Mouse (Mus musculus): ENCODE data around the gene Lrrc8d. TPM values are rescaled to one million over a fixed set of nuclear protein-coding genes. Genes with fewer than 3 reads are reported as not detected.

Gene Lrrc8d
- polyA plus RNA-seq, 1 experiment from 2014 or later, result 24.7 TPM

- Histone ChIP-seq H3K27ac (ENCODE audit: low read depth, low read length) (no peak overlapping the region), H3K4me3 (ENCODE audit: low read depth, low read length) (no peak overlapping the region), H3K4me2 (replicated peaks; ENCODE audit: low read depth, low read length) (no peak overlapping the region), H3K9ac (ENCODE audit: low read depth, low read length) (no peak overlapping the region), H3K9me3 (ENCODE audit: control insufficient read depth, low read length) (no peaks in the 10 kb centered on the region), H3K27me3 (ENCODE audit: control insufficient read depth, insufficient read depth, low read length) (no peaks in the 10 kb centered on the region), H3K36me3 (ENCODE audit: control insufficient read depth, insufficient read depth, low read length) (no peaks in the 10 kb centered on the region), H3K4me1 (replicated peaks; ENCODE audit: control insufficient read depth, insufficient read depth, low read length) (peaks cover 6% of the 10 kb centered on the region; the same call in 1 of the 2 replicates)
- no peak for DNase-seq (ENCODE audit: low spot score)
- no peak for ATAC-seq (ENCODE audit: low FRiP score)
- 80% methylated on average over 6 of the region's 6 CpGs for WGBS
These were observed 121.6 kb downstream of the Lrrc8d start for GRCm38 (mm10) chr5:105821390-105821789.

DNA sequence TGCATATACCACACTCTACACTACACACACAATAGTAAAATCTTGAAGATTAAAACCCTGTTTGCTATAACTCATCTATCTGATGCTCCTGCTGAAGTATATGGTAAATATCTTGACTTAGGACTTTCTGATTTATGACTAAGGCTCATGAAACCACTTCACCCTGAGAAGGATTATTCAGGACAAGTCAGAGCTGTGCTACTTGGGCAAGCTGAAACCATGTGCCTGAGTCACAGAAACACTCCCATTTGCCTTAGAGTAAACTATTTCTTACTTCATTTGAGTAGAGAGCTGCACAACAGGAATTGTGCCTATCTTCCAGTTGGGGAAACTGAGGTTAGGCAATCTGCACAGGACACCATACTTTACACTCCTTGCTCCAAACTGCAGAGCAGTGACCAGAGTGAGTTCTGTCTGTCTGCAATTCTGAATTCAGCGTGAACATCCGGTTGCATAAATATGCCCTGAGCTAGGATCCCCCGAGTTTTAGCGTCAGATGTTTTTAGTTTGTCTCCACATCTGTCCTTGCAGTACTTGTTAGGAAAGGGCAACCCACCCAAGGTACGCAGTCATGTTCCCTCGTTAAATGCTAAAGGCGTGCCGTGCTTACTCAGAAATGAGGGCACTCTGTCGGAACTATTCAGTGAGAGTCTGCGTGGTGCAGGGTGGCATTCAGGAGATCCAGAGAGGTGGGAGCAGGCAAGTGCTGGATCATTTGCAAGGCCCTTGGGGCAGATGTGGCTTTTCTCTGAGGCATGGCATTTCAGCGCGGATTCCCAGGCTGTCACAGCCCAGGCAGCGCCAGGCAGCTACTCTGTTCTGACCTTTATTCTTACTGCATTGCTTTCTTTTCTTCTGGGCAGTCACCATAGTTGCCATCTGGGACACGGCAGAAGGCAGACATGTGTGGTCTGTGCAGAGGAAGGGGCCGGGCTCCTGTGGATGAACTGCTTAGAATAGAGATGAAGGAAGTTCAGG, 123.0 kb downstream of the Lrrc8d start:
- 0 out of 2 replicates have a peak overlapping the region, but pooled peaks have one; percentile 11 for H3K9ac ChIP-seq (ENCODE audit: low read depth, low read length)
- no peak overlapping the region for H3K4me2 ChIP-seq (replicated peaks; ENCODE audit: low read depth, low read length)
- H3K4me3 ChIP-seq (ENCODE audit: low read depth, low read length), result no peak overlapping the region
- DNase-seq (ENCODE audit: low spot score) (peak; percentile 37), ATAC-seq (ENCODE audit: low FRiP score) (peak; percentile 67)
- WGBS, result 56% methylated on average over 15 of the region's 15 CpGs
- H3K9me3 ChIP-seq (ENCODE audit: control insufficient read depth, low read length), result no peaks in the 10 kb centered on the region
- no peak overlapping the region for H3K27ac ChIP-seq (ENCODE audit: low read depth, low read length)
- no peaks in the 10 kb centered on the region for H3K36me3 ChIP-seq (ENCODE audit: control insufficient read depth, insufficient read depth, low read length)
- H3K27me3 ChIP-seq (ENCODE audit: control insufficient read depth, insufficient read depth, low read length), result no peaks in the 10 kb centered on the region
- H3K4me1 ChIP-seq (replicated peaks; ENCODE audit: control insufficient read depth, insufficient read depth, low read length), result peaks cover 6% of the 10 kb centered on the region; the same call in 1 of the 2 replicates

DNA sequence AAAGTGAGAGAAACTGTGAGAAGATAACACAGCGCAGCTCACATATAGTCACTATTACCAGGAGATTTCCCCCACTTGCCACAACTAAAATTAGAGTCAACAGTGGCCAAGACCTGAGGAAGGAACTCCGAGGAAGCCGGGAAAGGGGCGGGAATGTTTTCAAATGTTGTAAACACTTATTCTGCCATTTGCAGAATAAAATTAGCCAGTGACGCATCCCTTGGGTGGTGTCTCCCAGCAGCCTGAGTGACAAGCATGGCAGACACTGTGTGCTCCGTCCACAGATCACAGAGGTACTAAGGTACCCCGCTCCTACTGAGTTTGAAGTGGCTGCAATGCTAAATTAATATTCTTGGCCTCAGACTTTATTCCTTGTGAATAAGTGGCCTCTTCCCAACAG, 124.5 kb downstream of the Lrrc8d start:
- Histone ChIP-seq H3K27ac (ENCODE audit: low read depth, low read length) (no peak overlapping the region), H3K27me3 (ENCODE audit: control insufficient read depth, insufficient read depth, low read length) (no peaks in the 10 kb centered on the region), H3K36me3 (ENCODE audit: control insufficient read depth, insufficient read depth, low read length) (no peaks in the 10 kb centered on the region), H3K9ac (ENCODE audit: low read depth, low read length) (no peak overlapping the region), H3K4me1 (replicated peaks; ENCODE audit: control insufficient read depth, insufficient read depth, low read length) (no peaks in the 10 kb centered on the region), H3K9me3 (ENCODE audit: control insufficient read depth, low read length) (no peaks in the 10 kb centered on the region), H3K4me2 (replicated peaks; ENCODE audit: low read depth, low read length) (no peak overlapping the region), H3K4me3 (ENCODE audit: low read depth, low read length) (no peak overlapping the region)
- no peak for DNase-seq (ENCODE audit: low spot score)
- 88% methylated on average over 7 of the region's 7 CpGs for WGBS
- ATAC-seq (ENCODE audit: low FRiP score), result no peak

DNA sequence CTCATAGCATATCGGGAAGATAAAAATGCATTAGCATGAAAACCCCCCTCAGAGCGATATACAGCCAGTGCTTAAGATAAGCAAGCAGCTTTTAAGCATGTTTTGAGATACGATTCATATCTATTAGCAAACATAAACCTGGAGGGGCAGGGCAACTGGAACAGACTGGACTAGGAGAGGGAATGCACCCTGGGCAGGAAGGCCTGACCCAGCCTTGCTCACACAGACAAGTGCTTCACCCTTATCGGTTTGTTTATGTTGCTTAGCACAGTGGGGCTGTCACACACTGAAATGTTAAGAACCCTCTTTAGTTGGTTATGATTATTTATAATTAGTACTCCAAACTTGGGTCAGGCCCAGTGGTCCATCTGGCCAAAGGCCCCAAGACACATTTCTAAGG, 125.1 kb downstream of the Lrrc8d start:
- no peaks in the 10 kb centered on the region for H3K27me3 ChIP-seq (ENCODE audit: control insufficient read depth, insufficient read depth, low read length)
- 87% methylated on average over 4 of the region's 4 CpGs for WGBS
- ATAC-seq (ENCODE audit: low FRiP score), result no peak

DNA sequence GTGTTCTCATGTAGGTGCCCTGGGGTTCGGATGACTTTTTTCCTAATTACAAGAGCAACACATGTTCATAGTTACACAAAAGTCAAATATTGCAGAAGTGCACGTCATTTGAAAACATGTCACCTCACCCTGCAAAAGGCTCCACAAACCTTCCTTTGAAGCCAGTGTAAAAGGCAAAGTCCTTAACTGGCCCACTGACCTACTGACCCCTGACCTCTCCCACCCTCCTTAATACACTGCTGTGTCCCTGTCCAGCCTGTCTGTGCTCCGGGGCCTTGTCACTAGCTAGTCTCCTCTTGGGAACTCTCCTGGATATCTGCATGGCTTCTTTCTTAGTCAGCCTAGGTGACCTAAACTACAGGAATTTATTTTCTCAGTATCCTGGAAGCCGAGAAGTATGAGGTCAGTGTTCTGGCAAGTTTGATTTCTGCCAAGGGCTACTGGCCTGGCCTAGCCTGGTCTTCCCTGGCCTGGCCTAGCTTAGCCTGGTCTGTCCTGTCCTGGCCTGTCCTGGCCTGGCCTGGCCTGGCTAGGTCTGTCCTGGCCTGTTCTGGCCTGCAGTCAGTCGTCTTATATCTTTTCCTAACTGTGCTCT, 127.2 kb downstream of the Lrrc8d start:
- 56% methylated on average over 5 of the region's 5 CpGs for WGBS
- Histone ChIP-seq H3K36me3 (ENCODE audit: control insufficient read depth, insufficient read depth, low read length) (no peaks in the 10 kb centered on the region), H3K4me2 (replicated peaks; ENCODE audit: low read depth, low read length) (no peak overlapping the region), H3K27me3 (ENCODE audit: control insufficient read depth, insufficient read depth, low read length) (no peaks in the 10 kb centered on the region), H3K9me3 (ENCODE audit: control insufficient read depth, low read length) (no peaks in the 10 kb centered on the region), H3K27ac (ENCODE audit: low read depth, low read length) (no peak overlapping the region), H3K9ac (ENCODE audit: low read depth, low read length) (no peak overlapping the region), H3K4me1 (replicated peaks; ENCODE audit: control insufficient read depth, insufficient read depth, low read length) (no peaks in the 10 kb centered on the region), H3K4me3 (ENCODE audit: low read depth, low read length) (no peak overlapping the region)
- ATAC-seq (ENCODE audit: low FRiP score) (no peak), DNase-seq (ENCODE audit: low spot score) (no peak)

More for the DNA sequence above, 125.1 kb downstream of the Lrrc8d start:
- no peak for DNase-seq (ENCODE audit: low spot score)
- Histone ChIP-seq H3K9me3 (ENCODE audit: control insufficient read depth, low read length) (no peaks in the 10 kb centered on the region), H3K9ac (ENCODE audit: low read depth, low read length) (no peak overlapping the region), H3K36me3 (ENCODE audit: control insufficient read depth, insufficient read depth, low read length) (no peaks in the 10 kb centered on the region), H3K4me1 (replicated peaks; ENCODE audit: control insufficient read depth, insufficient read depth, low read length) (no peaks in the 10 kb centered on the region), H3K4me3 (ENCODE audit: low read depth, low read length) (no peak overlapping the region), H3K4me2 (replicated peaks; ENCODE audit: low read depth, low read length) (no peak overlapping the region), H3K27ac (ENCODE audit: low read depth, low read length) (no peak overlapping the region)

DNA sequence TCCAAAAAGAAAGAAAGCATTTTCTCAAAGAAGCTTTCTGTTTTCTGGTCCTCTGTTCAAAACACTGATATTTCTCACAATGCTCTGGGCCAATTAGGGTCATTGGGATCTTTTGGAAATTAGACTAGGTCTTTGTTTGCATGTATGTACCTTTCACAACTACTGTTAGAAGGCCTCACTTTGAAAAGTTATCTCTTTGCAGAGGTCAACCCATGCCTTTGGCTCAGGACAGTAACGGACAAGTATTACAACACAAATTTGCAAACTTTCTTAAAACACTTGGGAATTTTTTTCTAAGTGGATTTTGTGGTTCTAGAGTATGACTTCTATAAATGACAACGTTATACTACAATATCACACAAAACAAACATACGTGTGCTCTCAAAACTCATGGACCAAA, 128.3 kb downstream of the Lrrc8d start:
- Histone ChIP-seq H3K36me3 (ENCODE audit: control insufficient read depth, insufficient read depth, low read length) (no peaks in the 10 kb centered on the region), H3K9me3 (ENCODE audit: control insufficient read depth, low read length) (no peaks in the 10 kb centered on the region), H3K27ac (ENCODE audit: low read depth, low read length) (no peak overlapping the region), H3K4me1 (replicated peaks; ENCODE audit: control insufficient read depth, insufficient read depth, low read length) (no peaks in the 10 kb centered on the region), H3K27me3 (ENCODE audit: control insufficient read depth, insufficient read depth, low read length) (no peaks in the 10 kb centered on the region), H3K9ac (ENCODE audit: low read depth, low read length) (no peak overlapping the region), H3K4me2 (replicated peaks; ENCODE audit: low read depth, low read length) (no peak overlapping the region), H3K4me3 (ENCODE audit: low read depth, low read length) (no peak overlapping the region)
- ATAC-seq (ENCODE audit: low FRiP score) (no peak), DNase-seq (ENCODE audit: low spot score) (no peak)
- whole genome bisulfite sequencing, result 95% methylated on average over 3 of the region's 3 CpGs

GRCm38 (mm10) chr5:105829008-105829586, 129.3 kb downstream of the Lrrc8d start:
- no peak overlapping the region for H3K4me3 ChIP-seq (ENCODE audit: low read depth, low read length)
- no peak overlapping the region for H3K27ac ChIP-seq (ENCODE audit: low read depth, low read length)
- DNase-seq (ENCODE audit: low spot score) (no peak), ATAC-seq (ENCODE audit: low FRiP score) (no peak)
- no peaks in the 10 kb centered on the region for H3K27me3 ChIP-seq (ENCODE audit: control insufficient read depth, insufficient read depth, low read length)
- H3K9ac ChIP-seq (ENCODE audit: low read depth, low read length), result no peak overlapping the region
- H3K36me3 ChIP-seq (ENCODE audit: control insufficient read depth, insufficient read depth, low read length), result no peaks in the 10 kb centered on the region
- WGBS, result 52% methylated on average over 7 of the region's 7 CpGs
- H3K4me2 ChIP-seq (replicated peaks; ENCODE audit: low read depth, low read length), result no peak overlapping the region
- no peaks in the 10 kb centered on the region for H3K4me1 ChIP-seq (replicated peaks; ENCODE audit: control insufficient read depth, insufficient read depth, low read length)
- no peaks in the 10 kb centered on the region for H3K9me3 ChIP-seq (ENCODE audit: control insufficient read depth, low read length)

GRCm38 (mm10) chr5:105832140-105832539, 132.4 kb downstream of the Lrrc8d start:
- no peaks in the 10 kb centered on the region for H3K9me3 ChIP-seq (ENCODE audit: control insufficient read depth, low read length)
- ATAC-seq (ENCODE audit: low FRiP score) (no peak), DNase-seq (ENCODE audit: low spot score) (no peak)
- no peaks in the 10 kb centered on the region for H3K36me3 ChIP-seq (ENCODE audit: control insufficient read depth, insufficient read depth, low read length)
- H3K4me1 ChIP-seq (replicated peaks; ENCODE audit: control insufficient read depth, insufficient read depth, low read length), result no peaks in the 10 kb centered on the region
- H3K4me2 ChIP-seq (replicated peaks; ENCODE audit: low read depth, low read length), result no peak overlapping the region
- H3K27me3 ChIP-seq (ENCODE audit: control insufficient read depth, insufficient read depth, low read length), result no peaks in the 10 kb centered on the region
- H3K9ac ChIP-seq (ENCODE audit: low read depth, low read length), result no peak overlapping the region
- WGBS, result 75% methylated on average over 7 of the region's 7 CpGs
- no peak overlapping the region for H3K4me3 ChIP-seq (ENCODE audit: low read depth, low read length)
- no peak overlapping the region for H3K27ac ChIP-seq (ENCODE audit: low read depth, low read length)

Measured in hindbrain, embryonic 11.5 days (tissue).